Mouse (Mus musculus): ENCODE data around the gene Hoxb4.

Gene Hoxb4

DNA sequence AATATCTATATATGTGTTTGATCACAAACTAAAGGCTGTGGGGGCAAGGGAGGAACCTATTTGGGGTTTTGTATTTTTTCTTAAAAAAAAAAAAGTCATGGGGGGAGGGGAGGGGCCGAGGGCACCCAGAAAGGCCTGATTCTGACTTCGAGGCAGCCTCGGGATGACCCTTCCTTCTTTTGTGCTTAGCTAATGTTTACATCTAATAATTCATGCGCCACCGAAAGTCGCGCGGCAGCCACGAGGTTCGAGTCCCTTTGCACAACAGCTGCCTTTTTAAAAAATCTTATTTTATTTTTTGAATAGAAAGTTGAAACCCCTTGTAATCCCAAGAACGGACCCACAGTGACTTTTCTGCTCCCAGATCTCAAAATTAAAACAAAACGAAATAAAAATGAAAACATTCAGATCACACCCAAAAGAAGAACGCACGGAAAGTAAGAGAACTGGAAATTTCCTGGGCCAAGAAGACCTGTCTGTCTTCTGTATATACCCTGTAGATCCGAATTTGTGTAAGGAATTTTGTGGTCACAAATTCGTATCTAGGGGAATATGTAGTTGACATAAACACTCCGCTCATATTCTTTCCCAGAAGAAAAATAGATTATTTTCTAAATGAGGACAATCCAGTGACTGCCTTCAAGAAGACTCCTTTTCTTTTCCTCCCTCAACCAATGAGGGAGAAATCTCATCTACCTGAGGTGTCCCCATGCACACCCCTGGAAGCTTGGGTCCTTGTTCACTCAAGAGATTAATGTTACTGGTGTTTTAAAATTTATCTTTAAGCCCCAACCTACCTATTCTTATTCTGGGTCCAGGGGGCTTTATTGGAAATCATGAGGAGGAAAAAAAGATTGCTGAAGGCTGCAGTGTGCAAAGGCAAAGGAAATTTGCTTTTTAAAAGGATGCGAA is 1.1 kb upstream of the Hoxb4 start:
- no peak for DNase-seq

DNA sequence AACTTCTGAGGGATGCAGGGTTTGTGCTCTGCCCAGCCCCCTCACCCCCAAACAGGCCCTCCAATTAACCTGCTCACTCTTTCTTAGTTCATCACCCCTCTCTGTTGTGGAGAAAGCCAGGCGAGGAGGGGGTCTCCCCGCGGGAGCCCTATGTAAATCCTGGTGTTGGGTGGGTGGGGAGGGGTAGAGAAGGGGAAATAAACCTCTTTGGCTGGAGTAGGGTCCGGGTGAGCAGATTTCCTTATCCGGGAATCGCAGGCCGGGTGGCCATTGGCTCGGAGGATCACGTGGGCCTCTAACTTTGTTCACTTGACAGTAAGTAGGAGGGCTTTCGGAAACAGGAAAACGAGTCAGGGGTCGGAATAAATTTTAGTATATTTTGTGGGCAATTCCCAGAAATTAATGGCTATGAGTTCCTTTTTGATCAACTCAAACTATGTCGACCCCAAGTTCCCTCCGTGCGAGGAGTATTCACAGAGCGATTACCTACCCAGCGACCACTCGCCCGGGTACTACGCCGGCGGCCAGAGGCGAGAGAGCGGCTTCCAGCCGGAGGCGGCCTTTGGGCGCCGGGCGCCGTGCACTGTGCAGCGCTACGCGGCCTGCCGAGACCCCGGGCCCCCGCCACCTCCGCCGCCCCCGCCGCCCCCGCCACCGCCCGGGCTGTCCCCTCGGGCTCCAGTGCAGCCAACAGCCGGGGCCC is 452 bp downstream of the Hoxb4 start:
- no peak for DNase-seq

DNA sequence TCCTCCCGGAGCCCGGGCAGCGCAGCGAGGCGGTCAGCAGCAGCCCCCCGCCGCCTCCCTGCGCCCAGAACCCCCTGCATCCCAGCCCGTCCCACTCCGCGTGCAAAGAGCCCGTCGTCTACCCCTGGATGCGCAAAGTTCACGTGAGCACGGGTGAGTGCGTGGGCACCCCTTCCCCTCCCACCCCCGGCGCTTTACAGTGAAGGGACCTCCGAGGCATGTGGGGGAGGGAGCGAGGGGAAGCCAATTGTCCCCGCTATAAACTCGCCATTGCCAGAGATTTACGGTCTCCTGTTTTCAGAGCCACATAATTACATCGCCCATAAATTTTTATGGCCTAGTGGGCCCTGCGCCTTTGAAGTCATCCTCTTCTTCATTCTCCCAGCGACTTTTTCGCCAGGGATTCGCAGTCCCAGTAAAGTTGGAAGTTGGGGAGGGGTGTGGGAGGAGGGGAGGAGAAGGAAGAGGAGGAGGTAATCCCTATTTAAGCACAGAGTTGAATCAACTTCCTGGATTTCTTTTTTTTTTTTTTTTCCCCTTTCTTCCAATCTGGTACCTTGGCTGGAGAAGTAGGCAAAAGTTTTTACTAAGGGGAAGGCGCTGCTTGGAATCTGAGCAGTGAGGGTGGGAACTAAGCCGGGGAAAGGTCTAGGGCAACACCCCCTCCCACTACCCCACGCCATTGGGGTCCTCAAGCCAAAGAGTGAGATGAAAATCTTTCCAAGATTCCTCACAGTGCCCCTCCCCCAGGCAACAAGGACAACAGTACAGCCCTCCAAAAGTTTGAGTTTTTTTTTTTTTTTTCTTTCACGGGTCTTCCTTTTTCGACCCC is 1.2 kb downstream of the Hoxb4 start:
- no peak for DNase-seq

DNA sequence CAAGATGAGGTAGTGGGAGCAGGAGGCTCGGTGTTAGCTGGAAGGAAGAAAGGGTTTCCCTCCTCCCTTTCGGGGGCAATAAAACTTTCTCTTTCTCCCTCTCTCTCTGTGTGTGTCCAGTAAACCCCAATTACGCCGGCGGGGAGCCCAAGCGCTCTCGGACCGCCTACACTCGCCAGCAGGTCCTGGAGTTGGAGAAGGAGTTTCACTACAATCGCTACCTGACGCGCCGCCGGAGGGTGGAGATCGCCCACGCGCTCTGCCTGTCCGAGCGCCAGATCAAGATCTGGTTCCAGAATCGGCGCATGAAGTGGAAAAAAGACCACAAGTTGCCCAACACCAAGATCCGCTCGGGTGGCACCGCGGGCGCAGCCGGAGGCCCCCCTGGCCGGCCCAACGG is 1.8 kb downstream of the Hoxb4 start:
- no peak for DNase-seq

DNA sequence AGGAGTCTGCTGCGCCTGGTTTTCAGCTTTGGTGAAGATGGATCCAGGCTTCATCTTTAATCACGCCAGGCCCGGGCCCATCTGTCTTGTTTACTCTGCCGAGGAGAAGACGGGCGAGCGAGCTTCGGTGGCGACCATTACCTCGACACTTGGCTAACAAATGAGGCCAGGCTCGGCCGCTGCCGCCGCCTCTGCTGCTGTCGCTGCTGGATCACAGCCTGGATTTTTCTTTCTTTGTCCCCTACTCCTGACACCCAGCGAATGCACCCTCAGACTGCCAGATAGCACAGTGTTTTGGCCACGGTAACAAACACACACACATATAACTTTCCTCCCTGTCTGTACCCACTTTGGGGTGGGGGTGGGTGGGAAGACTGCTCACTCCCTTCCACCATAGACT is 2.6 kb downstream of the Hoxb4 start:
- DNase-seq: no peak

DNA sequence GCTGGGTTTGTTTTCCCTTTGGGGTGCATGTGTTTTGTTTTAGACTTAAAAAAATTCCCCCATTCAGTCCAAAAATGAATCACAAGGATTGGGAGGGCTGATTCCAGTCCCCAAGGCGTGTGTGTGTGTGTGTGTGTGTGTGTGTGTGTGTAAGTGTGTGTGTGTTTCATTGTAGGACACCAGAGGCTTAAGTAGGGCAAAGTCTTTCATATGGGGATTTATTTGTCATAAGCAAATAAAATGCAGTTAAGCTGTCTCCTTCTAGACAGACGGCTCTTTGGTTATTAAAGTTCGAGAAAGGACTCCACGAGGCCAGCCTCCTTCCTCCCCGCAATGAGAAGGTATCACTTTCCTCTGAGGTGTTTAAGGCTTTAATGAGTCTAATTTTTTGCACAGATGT is 3.8 kb downstream of the Hoxb4 start:
- DNase-seq: no peak

DNA sequence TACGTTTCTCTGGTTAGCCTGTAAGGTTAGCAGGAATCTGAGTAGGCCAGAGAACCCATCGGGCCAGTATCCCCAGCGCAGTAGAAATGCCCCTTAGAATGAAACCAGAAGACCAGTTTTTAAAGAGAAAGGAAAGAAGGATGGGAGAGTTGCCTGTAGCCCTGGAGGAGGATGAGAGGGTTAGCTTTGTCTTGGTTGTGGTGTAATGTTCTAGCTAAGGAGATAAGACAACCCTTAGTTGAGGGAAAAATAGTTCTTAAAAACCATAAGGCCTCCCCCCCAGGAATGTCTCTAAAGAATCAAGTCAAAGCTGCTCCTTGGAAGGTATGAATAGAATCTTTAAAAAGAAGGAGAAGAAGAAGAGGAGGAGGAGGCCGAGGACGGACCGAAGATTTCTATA is 4.7 kb downstream of the Hoxb4 start:
- DNase-seq: no peak

DNA sequence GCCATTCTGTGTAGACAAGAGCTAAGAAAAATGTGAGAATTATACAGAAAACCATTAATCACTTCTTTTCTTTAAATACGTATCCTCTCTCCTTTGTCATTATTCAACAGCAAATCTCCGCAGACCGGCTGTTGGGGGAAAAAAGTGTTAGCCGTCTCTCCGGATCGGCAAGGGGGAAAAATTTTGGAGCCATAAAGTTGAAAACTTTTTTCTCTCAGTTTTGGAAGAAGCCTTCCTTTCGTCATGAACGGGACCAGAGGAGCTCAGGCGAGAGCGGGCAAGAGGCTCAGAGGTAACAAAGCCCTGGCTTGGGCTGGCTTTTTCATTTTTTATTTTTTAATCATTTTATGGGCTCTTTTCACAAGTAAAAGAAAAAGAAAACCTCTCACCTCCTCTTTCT is 5.1 kb downstream of the Hoxb4 start, which contains the start of gene Hoxb3:
TSS of gene Hoxb3 (plus strand) at position 173 of the 400 bp plus-strand sequence.
- no peak for DNase-seq

DNA sequence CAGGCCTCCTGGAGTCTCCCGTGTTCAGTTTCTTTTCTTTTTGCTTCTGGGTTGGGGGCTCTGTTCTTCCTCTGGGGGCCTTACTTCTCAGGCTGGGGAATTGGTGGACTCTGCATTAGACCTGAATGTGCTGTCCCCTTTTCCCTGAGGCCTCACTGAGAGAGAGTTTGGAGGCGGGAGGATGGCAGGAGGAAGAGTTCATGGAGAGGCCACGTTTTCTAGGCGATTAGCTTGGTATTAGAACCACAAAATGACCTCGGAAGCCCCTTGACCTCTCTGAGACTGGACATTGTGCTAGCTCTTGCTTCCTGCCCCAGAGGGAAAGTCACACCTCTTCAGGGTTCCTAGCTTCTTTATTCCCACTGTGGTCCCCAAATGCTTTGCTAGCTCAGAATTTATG is 6.1 kb downstream of the Hoxb4 start:
- no peak for DNase-seq

DNA sequence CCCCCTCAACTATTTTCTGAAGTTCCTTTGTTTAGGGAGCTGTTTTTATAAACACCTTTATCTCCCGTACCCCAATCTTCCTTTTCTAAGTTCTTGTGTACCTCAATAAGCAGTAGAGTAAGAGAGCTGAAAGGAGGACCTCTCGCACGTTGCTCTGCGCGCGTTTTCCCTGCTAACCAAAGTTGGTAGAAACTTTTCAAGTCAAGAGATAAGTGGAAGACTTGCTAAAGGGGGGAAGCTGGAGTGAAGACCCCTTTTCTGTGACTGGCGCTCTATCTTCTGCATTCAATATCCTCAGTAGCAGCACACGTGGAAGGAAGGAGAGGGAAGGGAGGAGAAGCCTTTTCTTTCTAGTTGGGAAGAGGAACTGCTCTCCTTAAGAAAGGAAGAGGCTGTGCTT is 6.9 kb downstream of the Hoxb4 start:
- DNase-seq: no peak

DNA sequence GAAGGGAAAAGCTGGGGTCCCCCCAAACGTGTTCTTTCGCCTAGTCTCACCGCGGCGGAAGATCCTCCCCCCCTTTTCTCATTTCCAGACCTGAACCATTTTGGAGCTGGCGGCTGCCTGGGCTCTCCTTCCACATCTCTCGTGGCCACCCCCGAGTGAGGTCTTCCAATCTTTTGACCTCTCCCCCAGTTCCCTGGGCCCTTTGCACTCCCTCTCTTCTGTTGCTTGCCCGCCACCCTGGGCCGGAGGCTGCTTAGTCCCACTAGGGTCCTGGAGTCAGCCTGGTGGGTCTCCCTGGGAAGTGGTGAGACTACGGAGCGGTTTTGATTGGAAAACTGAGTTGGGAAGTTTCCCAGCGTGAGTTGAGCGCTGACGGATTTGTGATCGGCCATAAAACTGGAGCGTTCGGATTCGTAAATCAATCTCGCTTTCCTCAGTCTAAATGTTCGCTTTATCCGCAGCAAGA is 7.7 kb downstream of the Hoxb4 start:
- DNase-seq: no peak

DNA sequence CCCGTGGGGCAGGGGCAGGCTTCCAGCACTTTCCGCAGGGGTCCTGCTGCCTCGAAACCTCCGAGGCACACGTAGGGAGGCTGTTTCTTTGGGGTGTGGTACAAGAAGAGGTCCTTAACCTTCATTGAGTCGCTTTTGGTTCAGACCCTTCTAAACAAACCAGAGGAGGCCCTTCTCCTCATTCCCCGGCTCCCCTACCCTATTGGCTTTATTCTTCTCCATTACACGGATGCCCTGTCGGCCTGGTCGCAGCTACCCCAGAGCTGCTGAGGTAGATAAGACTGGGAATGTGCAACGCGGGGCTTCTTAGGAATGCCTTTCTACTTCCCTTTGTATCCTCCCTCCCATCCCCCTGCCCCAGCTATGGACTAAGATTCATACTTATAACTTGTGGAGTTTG is 8.6 kb downstream of the Hoxb4 start:
- no peak for DNase-seq

DNA sequence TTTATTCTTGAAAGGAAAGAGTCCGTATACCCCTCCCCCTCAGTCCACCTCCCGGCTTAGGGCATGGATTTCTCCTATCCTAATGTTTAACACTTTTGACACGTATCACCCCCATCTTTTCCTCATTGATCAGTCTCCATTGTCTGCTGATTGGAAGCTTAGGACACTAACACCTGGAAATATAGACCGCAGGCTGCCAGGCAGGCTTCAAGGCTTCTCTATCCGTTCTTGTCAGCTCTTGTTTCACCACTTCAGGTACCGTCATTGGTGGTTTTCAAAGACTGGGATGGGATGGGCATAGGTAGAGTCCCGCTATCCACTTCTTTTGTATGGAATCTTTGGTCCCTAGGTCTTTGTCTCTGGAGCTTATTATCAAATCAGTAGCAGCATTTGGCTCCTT is 9.1 kb downstream of the Hoxb4 start:
- DNase-seq: no peak

DNA sequence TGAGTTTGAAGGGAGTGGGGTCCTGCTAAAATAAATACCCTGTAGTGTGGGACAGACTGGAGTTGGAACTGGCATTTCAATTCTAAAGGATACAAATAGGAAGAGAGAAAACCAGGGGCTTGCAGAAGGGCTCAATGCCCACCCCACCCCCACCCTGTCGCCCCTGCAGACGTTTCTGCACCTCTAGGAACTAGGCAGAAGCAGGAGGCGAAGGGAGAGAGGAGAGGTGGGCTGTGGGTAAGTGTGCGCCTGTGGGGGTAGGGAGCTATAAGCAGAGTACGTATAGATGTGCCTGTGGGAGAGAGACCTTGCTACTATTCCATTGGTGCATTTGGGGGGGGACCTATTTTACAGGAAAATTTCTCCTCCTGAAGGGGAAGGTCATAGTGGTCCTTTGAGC is 9.7 kb downstream of the Hoxb4 start:
- no peak for DNase-seq

DNA sequence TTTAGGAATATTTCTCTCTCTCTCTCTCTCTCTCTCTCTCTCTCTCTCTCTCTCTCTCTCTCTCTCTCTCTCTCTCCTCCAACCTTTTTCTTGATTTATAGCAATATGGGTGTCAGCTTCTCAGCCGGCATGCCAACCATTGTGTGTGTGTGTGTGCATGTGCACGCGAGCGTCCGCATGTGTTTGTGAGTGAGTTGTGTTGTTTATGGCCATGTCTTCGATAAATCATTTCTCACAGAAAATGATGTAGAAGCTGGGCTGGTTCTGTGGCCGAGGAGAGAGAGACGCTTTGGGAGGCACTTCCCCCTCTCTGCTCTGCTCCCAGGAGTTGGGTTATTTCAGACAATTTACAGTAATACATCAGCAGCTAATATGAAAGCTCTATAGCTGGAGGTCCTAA is 10.5 kb downstream of the Hoxb4 start:
- no peak for DNase-seq

DNA sequence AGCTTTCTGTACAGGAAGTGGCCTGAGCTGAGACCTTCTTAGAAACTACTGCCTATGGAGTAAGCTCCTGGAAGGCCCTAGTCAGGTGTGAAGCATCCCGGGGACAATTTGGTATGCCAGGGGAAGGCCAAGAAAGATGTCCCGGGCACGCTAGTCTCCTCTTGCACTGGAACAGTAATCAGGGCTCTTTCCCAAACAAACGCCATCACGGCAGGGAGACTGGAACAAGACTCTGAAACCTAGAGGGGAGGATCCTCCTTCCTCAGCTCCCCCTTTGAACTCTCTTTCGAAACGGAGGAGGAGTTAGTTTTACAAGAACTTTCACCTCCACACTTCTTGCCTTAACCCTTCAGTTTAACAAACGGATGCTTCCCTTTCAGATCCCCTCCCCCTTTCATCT is 14.0 kb downstream of the Hoxb4 start:
- no peak for DNase-seq

DNA sequence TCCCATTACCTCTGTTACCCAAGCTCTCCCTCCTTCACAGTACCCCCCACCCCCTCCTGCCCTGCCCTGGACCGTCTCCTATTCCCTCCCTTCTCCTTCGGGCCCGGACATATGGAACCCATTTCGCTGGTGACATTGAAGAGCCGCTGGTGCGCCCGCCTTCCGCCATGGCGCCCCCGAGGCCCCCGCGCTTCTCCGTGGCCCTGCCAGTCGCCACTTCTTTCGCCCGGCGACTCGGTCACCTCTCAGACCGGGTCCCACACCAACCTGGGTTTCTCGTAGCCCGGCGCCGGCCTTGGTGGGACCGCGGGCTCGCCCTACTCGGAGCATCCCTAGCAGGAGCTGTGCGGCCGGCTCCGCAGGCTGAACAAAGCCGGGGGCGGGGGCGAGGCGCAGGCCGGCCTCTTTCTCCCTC is 14.6 kb downstream of the Hoxb4 start:
- DNase-seq: no peak

DNA sequence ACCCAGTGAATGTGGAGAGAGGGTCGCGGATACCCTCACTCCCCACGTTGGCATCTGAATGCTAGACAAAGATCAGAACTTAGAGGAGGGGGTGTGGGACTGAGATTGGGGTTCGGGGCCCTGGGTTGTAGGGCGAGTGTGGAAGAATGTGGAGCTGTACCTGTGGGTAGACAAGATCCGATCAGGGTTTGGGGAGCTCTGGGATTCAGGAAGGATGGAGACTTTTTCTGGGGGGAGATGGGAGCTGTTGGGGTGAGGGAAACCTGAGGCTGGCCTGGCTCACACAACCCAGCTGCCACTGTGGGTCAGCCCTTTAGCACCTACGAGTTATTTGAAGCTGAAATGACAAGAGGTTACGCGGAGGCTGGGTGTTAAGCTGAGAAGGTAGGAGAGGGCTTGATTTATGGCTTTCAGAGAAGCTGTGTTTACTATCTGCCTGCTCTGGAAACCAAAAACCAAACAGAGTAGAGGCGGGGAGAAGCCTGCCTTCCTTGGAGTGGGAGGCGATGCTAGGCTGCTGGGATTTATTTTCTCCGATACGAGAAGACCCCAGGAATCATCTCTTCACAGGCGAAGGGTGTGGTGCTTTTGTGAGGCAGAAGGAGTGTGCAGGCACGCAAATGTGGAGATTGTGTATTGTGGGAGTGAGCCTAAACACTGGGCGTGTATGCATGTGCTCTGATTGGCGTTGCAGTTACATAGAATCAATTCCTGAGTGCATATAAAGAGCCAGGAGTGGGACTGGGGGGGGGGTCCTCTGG is 15.4 kb downstream of the Hoxb4 start:
- DNase-seq: no peak

DNA sequence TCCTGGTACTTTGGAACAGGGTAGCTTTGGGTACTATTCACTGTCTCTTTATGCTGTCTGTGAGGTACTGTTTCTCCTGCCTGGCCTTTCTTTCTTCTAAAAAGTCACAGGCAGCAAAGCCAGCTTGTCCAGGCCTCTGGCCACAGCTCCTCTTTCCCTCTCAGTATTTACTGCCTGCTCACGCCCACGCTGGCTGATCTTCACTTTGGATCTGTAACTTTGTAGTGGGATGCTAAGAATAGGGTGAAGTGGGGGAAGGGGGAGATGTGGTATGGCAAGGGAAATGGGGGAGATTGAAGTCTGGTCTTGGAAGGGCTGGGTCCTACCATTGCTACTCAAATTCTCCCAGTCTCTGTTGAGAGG is 15.9 kb downstream of the Hoxb4 start:
- DNase-seq: no peak

DNA sequence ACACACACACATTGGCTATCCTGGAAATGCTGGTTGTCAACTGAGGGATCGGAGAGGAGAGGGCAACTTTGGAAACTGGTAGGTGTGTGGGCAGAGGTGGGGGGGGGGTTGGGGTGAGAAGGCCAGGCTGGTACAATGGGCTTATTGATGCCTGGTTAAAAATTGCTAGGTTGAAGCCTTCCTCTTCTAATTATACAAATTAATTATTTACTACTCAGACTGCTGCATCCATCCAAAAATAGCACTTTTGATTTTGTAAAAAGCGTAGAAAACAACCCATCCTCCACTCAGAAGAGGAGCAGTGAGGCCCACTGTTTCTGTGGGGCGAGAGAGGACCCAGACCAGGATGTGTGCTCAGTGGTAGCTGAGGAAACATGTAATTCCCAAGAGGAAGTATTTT is 16.9 kb downstream of the Hoxb4 start:
- DNase-seq: no peak

DNA sequence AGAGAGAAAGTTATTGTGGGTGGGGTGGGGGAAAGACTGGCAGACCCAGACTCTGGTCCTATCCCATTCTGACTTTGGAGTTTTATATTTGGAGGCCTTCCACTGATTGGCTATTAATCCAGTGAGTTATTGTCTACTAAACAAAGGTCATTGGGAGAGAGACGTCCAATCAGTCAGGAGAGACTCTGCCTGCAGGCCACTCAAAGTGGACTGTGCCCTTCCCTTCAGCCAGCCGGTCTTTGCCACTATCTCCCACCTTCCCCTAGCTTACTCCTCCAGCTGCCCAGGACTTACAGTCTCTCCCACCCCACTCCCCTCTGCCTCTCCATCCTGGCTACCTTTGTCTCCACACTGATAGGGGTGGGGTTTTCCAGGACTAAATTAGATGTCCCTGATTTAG is 18.5 kb downstream of the Hoxb4 start:
- no peak for DNase-seq

DNA sequence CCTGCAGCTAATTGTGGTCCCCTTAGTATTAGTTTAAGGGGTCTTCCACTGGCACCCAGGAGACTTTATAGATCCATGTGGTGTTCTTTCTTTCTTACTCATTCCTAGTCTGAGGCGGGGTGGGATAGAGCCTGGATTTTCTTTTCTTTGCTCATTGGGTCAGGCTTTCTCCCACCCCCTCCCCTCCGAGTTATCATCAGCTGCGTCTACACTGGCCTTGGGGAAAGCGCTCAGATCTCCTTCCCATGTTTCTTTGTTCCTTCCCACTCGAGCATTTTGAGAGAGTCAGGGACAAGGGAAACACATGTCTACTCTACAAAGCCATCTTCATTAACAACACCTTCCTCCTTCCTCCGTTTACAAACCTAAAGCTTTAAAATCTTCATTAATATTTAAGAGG is 19.0 kb downstream of the Hoxb4 start:
- DNase-seq: no peak

All from cerebellum, postnatal 36 days (tissue).